Mouse (Mus musculus) midbrain, embryonic 11.5 days (tissue): ENCODE data around the gene Trap1. TPM values are rescaled to one million over a fixed set of nuclear protein-coding genes. Genes with fewer than 3 reads are reported as not detected.
A peak's percentile ranks its signal among the peaks of the same experiment; 100 is the strongest.

Source experiments
- ATAC-seq: fragments of 200-750 bp; cut with Nextera tagmentation; 2 replicates; pipeline ENCODE4 v1.8.0; 2017; ENCODE audit warnings: moderate TSS enrichment, moderate library complexity; ENCODE audit not compliant: low FRiP score
- DNase-seq: peaks from one replicate; pipeline ENCODE4 v3.0.0; 2015; ENCODE audit warnings: low spot score; ENCODE audit errors: missing footprints
- H3K27ac ChIP-seq: fragments of 300-500 bp; sonication (generic); 2 replicates; pipeline ENCODE4 v1.5.1; 2014; ENCODE audit warnings: low read depth, low read length
- H3K27me3 ChIP-seq: fragments of 300-500 bp; sonication (generic); 2 replicates; pipeline ENCODE4 v1.6.1; 2014; ENCODE audit warnings: mild to moderate bottlenecking, low read length, moderate library complexity, mixed read lengths; ENCODE audit not compliant: control insufficient read depth, insufficient read depth
- H3K36me3 ChIP-seq: fragments of 300-500 bp; sonication (generic); 2 replicates; pipeline ENCODE4 v1.6.1; 2014; ENCODE audit warnings: mild to moderate bottlenecking, low read length, moderate library complexity, mixed read lengths; ENCODE audit not compliant: control insufficient read depth, insufficient read depth
- H3K4me1 ChIP-seq: fragments of 300-500 bp; sonication (generic); 2 replicates; pipeline ENCODE4 v1.6.1; 2014; ENCODE audit warnings: low read length; ENCODE audit not compliant: control insufficient read depth, insufficient read depth
- H3K4me2 ChIP-seq: fragments of 300-500 bp; sonication (generic); 2 replicates; pipeline ENCODE4 v1.6.1; 2014; ENCODE audit warnings: mild to moderate bottlenecking, moderate library complexity
- H3K4me3 ChIP-seq: fragments of 300-500 bp; sonication (generic); 2 replicates; pipeline ENCODE4 v1.5.1; 2014; ENCODE audit warnings: low read depth, low read length
- H3K9ac ChIP-seq: fragments of 300-500 bp; sonication (generic); 2 replicates; pipeline ENCODE4 v1.6.1; 2014; ENCODE audit warnings: low read length
- H3K9me3 ChIP-seq: fragments of 300-500 bp; sonication (generic); 2 replicates; pipeline ENCODE4 v1.6.1; 2016; ENCODE audit warnings: low read length; ENCODE audit not compliant: control insufficient read depth
- WGBS: fragments of 180-500 bp; shearing (Covaris S2); extraction: QIAGEN DNeasy Blood & Tissue Kit; methylation state at CpG from one replicate; pipeline ENCODE4 v1.1.7; 2014; 5-methylcytosine and 5-hydroxymethylcytosine counted together
- polyA plus RNA-seq: library from polyadenylated mRNA; unstranded; fragments of >200 nt; fragmentation: Nextera tagmentation; extraction: Ambion mirVana; gene quantifications from 2 replicates; pipeline ENCODE4 v1.2.1, GENCODE M21; 2014

The Trap1 gene
- polyA plus RNA-seq, result 74.5 and 77.0 TPM in 2 replicates

- no peaks in the 10 kb centered on the region for H3K27me3 ChIP-seq
- under 1% methylated on average over 58 of the region's 58 CpGs for WGBS
- ATAC-seq, result peak; percentile 97
These were observed at the start of gene Trap1 for GRCm38 (mm10) chr16:4077384-4078061. Trap1 (minus strand) TSS chr16:4077827.

GRCm38 (mm10) chr16:4117072-4117471 lies 39.4 kb upstream of the Trap1 start:
- Histone ChIP-seq H3K27me3 (no peaks in the 10 kb centered on the region), H3K4me3 (no peak overlapping the region), H3K36me3 (peaks cover 38% of the 10 kb centered on the region)

More at GRCm38 (mm10) chr16:4077384-4078061, at the start of gene Trap1:
- peak; percentile 99 for DNase-seq
- H3K9me3 ChIP-seq, result no peaks in the 10 kb centered on the region
- H3K4me2 ChIP-seq, result peak within 1 kb of the TSS; percentile 62
- peak within 1 kb of the TSS; percentile 85 for H3K9ac ChIP-seq
- H3K27ac ChIP-seq, result peak within 1 kb of the TSS; percentile 51
- H3K4me3 ChIP-seq, result peak within 1 kb of the TSS; percentile 88
- peaks cover 4% of the 10 kb centered on the region for H3K36me3 ChIP-seq
- peaks cover 8% of the 10 kb centered on the region for H3K4me1 ChIP-seq

GRCm38 (mm10) chr16:4100374-4100773 lies 22.7 kb upstream of the Trap1 start:
- no peak overlapping the region for H3K4me2 ChIP-seq
- H3K4me3 ChIP-seq, result no peak overlapping the region
- no peaks in the 10 kb centered on the region for H3K4me1 ChIP-seq
- H3K36me3 ChIP-seq, result peaks cover 18% of the 10 kb centered on the region
- WGBS, result 88% methylated on average over 2 of the region's 2 CpGs
- no peak overlapping the region for H3K27ac ChIP-seq
- H3K9me3 ChIP-seq, result no peaks in the 10 kb centered on the region
- ATAC-seq (no peak), DNase-seq (no peak)
- H3K9ac ChIP-seq, result no peak overlapping the region
- H3K27me3 ChIP-seq, result no peaks in the 10 kb centered on the region

More at GRCm38 (mm10) chr16:4117072-4117471, 39.4 kb upstream of the Trap1 start:
- WGBS, result 97% methylated on average over 4 of the region's 4 CpGs
- no peak for DNase-seq
- Histone ChIP-seq H3K27ac (no peak overlapping the region), H3K4me2 (no peak overlapping the region), H3K4me1 (no peaks in the 10 kb centered on the region), H3K9ac (no peak overlapping the region), H3K9me3 (no peaks in the 10 kb centered on the region)
- ATAC-seq, result no peak

- Histone ChIP-seq H3K9me3 (no peaks in the 10 kb centered on the region), H3K4me2 (no peak overlapping the region), H3K27me3 (no peaks in the 10 kb centered on the region), H3K9ac (no peak overlapping the region), H3K36me3 (peaks cover 27% of the 10 kb centered on the region), H3K27ac (no peak overlapping the region), H3K4me1 (no peaks in the 10 kb centered on the region), H3K4me3 (no peak overlapping the region)
- ATAC-seq, result no peak
- 100% methylated on average over 1 of the region's 1 CpGs for WGBS
- DNase-seq, result no peak
These were observed 19.9 kb upstream of the Trap1 start for GRCm38 (mm10) chr16:4097521-4097920.

GRCm38 (mm10) chr16:4096898-4097297 lies 19.3 kb upstream of the Trap1 start:
- Histone ChIP-seq H3K4me3 (no peak overlapping the region), H3K4me2 (no peak overlapping the region), H3K9me3 (no peaks in the 10 kb centered on the region), H3K4me1 (no peaks in the 10 kb centered on the region), H3K27ac (no peak overlapping the region), H3K9ac (no peak overlapping the region), H3K36me3 (peaks cover 30% of the 10 kb centered on the region), H3K27me3 (no peaks in the 10 kb centered on the region)
- ATAC-seq (no peak), DNase-seq (no peak)

- Histone ChIP-seq H3K36me3 (peaks cover 36% of the 10 kb centered on the region), H3K4me3 (no peak overlapping the region), H3K4me2 (no peak overlapping the region), H3K27ac (no peak overlapping the region), H3K9me3 (no peaks in the 10 kb centered on the region), H3K9ac (no peak overlapping the region), H3K27me3 (no peaks in the 10 kb centered on the region), H3K4me1 (no peaks in the 10 kb centered on the region)
- WGBS, result 98% methylated on average over 3 of the region's 3 CpGs
- DNase-seq (no peak), ATAC-seq (no peak)
These were observed 18.5 kb upstream of the Trap1 start for GRCm38 (mm10) chr16:4096141-4096540.

GRCm38 (mm10) chr16:4087214-4087913 lies 9.7 kb upstream of the Trap1 start:
- H3K4me2 ChIP-seq, result no peak overlapping the region
- peaks cover 61% of the 10 kb centered on the region for H3K36me3 ChIP-seq
- H3K9ac ChIP-seq, result no peak overlapping the region
- DNase-seq (no peak), ATAC-seq (no peak)
- WGBS, result 96% methylated on average over 8 of the region's 8 CpGs
- H3K4me3 ChIP-seq, result no peak overlapping the region
- H3K9me3 ChIP-seq, result no peaks in the 10 kb centered on the region
- H3K4me1 ChIP-seq, result no peaks in the 10 kb centered on the region
- no peak overlapping the region for H3K27ac ChIP-seq
- no peaks in the 10 kb centered on the region for H3K27me3 ChIP-seq

- no peak for ATAC-seq
- WGBS, result 94% methylated on average over 9 of the region's 9 CpGs
- peaks cover 54% of the 10 kb centered on the region for H3K36me3 ChIP-seq
These were observed 8.3 kb upstream of the Trap1 start for GRCm38 (mm10) chr16:4085851-4086387.

GRCm38 (mm10) chr16:4085051-4085450 lies 7.4 kb upstream of the Trap1 start:
- ATAC-seq, result no peak
- no peak overlapping the region for H3K27ac ChIP-seq
- H3K4me2 ChIP-seq, result no peak overlapping the region
- 95% methylated on average over 7 of the region's 7 CpGs for WGBS
- H3K9me3 ChIP-seq, result no peaks in the 10 kb centered on the region
- H3K4me1 ChIP-seq, result no peaks in the 10 kb centered on the region
- H3K9ac ChIP-seq, result no peak overlapping the region
- no peak overlapping the region for H3K4me3 ChIP-seq
- H3K36me3 ChIP-seq, result peaks cover 46% of the 10 kb centered on the region
- H3K27me3 ChIP-seq, result no peaks in the 10 kb centered on the region
- DNase-seq, result no peak

More at GRCm38 (mm10) chr16:4085851-4086387, 8.3 kb upstream of the Trap1 start:
- Histone ChIP-seq H3K27ac (no peak overlapping the region), H3K9me3 (no peaks in the 10 kb centered on the region), H3K4me1 (no peaks in the 10 kb centered on the region), H3K27me3 (no peaks in the 10 kb centered on the region), H3K9ac (no peak overlapping the region), H3K4me2 (no peak overlapping the region), H3K4me3 (no peak overlapping the region)
- no peak for DNase-seq
